Mouse (Mus musculus): ENCODE measurements around the gene Ankrd6.

- no peak for TF ChIP-seq CTCF (IDR thresholded peaks at IDR 0.05; ENCODE audit: borderline replicate concordance, insufficient read depth, low read length)
- no peak for TF ChIP-seq POLR2A (IDR thresholded peaks at IDR 0.05; ENCODE audit: low read depth, low read length)
These were observed 34.7 kb downstream of the Ankrd6 start for GRCm38 (mm10) chr4:32915928-32916327.
